Mouse (Mus musculus): ENCODE data around the gene Cers2.
"Not testable (repeated sequence)": the region's sequence is repeated elsewhere in the genome, so short reads cannot be mapped to it uniquely, and the experiment has no call there.

The Cers2 gene

GRCm38 (mm10) chr3:95315844-95316550, 1.4 kb downstream of the Cers2 start:
- DNase-seq (ENCODE audit: extremely low read depth, insufficient read length, low spot score): no peak

GRCm38 (mm10) chr3:95317414-95318080, 3.0 kb downstream of the Cers2 start:
- DNase-seq (ENCODE audit: extremely low read depth, insufficient read length, low spot score): peak; percentile 59

- DNase-seq (ENCODE audit: extremely low read depth, insufficient read length, low spot score): peak; percentile 55
Observed at GRCm38 (mm10) chr3:95318548-95318947, 4.0 kb downstream of the Cers2 start.

- DNase-seq (ENCODE audit: extremely low read depth, insufficient read length, low spot score): no peak
Observed at GRCm38 (mm10) chr3:95319110-95319509, 4.5 kb downstream of the Cers2 start.

GRCm38 (mm10) chr3:95319701-95320625, 5.4 kb downstream of the Cers2 start:
- DNase-seq (ENCODE audit: extremely low read depth, insufficient read length, low spot score): no peak

GRCm38 (mm10) chr3:95323429-95323828, 8.8 kb downstream of the Cers2 start:
- DNase-seq (ENCODE audit: extremely low read depth, insufficient read length, low spot score): no peak

- DNase-seq (ENCODE audit: extremely low read depth, insufficient read length, low spot score): no peak
Observed at GRCm38 (mm10) chr3:95324454-95325144, 10.0 kb downstream of the Cers2 start.

GRCm38 (mm10) chr3:95328803-95329404, 14.3 kb downstream of the Cers2 start:
- no peak for DNase-seq (ENCODE audit: extremely low read depth, insufficient read length, low spot score)

GRCm38 (mm10) chr3:95331528-95331927, 16.9 kb downstream of the Cers2 start:
- no peak for DNase-seq (ENCODE audit: extremely low read depth, insufficient read length, low spot score)

- no peak for DNase-seq (ENCODE audit: extremely low read depth, insufficient read length, low spot score)
Observed at GRCm38 (mm10) chr3:95337345-95337744, 22.8 kb downstream of the Cers2 start.

- DNase-seq (ENCODE audit: extremely low read depth, insufficient read length, low spot score): no peak
Observed at GRCm38 (mm10) chr3:95338251-95338650, 23.7 kb downstream of the Cers2 start.

GRCm38 (mm10) chr3:95343356-95344000, 28.9 kb downstream of the Cers2 start:
- not testable (repeated sequence) for DNase-seq (ENCODE audit: extremely low read depth, insufficient read length, low spot score)

- DNase-seq (ENCODE audit: extremely low read depth, insufficient read length, low spot score): no peak
Observed at GRCm38 (mm10) chr3:95346454-95346853, 31.9 kb downstream of the Cers2 start.

- DNase-seq (ENCODE audit: extremely low read depth, insufficient read length, low spot score): not testable (repeated sequence)
Observed at GRCm38 (mm10) chr3:95348343-95348742, 33.8 kb downstream of the Cers2 start.

- DNase-seq (ENCODE audit: extremely low read depth, insufficient read length, low spot score): peak; percentile 22
Observed at GRCm38 (mm10) chr3:95349491-95349890, 34.9 kb downstream of the Cers2 start.

- not testable (repeated sequence) for DNase-seq (ENCODE audit: extremely low read depth, insufficient read length, low spot score)
Observed at GRCm38 (mm10) chr3:95355911-95356544, 41.4 kb downstream of the Cers2 start.

- DNase-seq (ENCODE audit: extremely low read depth, insufficient read length, low spot score): peak; percentile 88
Observed at GRCm38 (mm10) chr3:95356701-95357449, 42.3 kb downstream of the Cers2 start, which contains the start of gene Setdb1. Gene Setdb1, minus strand, starts transcription at chr3:95357202.

- no peak for DNase-seq (ENCODE audit: extremely low read depth, insufficient read length, low spot score)
Observed at GRCm38 (mm10) chr3:95357746-95358145, 43.2 kb downstream of the Cers2 start.
